Mouse (Mus musculus) bone marrow macrophage, adult 2 months (primary cell): ENCODE results near the gene Olfr313.

Experiments
- CTCF ChIP-seq: IDR thresholded peaks from 2 replicates; pipeline ENCODE4 v1.5.1; 2012; ENCODE audit warnings: low read depth, mild to moderate bottlenecking, low read length, moderate library complexity
- POLR2A ChIP-seq: IDR thresholded peaks from 2 replicates; pipeline ENCODE4 v1.6.1; 2012; ENCODE audit warnings: mild to moderate bottlenecking, low read depth, low read length, borderline replicate concordance

DNA sequence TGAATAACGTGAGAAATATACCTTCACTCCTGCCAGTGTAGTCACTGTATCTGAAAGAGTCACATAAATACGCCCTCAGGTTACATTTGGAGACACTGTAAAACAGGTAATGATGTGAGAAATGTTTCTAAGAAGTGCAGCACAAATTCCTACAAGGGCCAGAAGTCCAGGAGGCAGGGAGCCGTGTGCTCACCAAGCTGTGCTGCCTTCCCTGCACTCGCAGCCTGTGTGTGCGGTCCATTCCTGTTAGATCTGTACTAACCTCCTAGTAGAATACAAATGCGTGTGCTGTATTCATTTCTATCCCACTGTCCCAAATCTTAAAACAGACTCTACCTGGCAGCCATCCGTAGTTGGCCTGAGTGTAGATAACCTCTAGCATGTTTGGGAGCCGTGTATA lies 45.9 kb downstream of the Olfr313 start:
- TF ChIP-seq POLR2A: no peak
- TF ChIP-seq CTCF: no peak
